Comparison of ENCODE assay signal across 11 mouse cellular contexts in the genomic region with DNA sequence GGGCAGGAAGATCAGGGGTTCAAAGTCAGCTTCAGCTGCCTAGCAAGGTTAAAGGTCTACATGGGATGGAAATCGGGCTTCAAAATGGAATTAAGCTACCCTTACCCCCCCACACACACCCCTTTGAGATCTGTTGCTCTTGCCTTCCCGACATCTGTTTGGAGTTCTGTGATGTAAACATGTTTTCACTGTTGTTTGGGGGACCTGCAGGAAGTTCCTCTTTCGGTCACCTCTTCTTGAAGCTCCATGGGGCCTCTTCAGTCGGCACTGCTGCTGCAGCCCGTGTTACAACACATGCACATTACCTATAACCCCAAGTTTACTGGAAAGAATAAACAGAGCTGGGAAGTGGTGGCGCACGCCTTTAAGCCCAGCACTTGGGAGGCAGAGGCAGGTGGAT.
"Had no signal": no experiment of that assay in that cellular context is flagged by ENCODE, and none has a peak within 500 bp of the region (broad histone marks: within the 10 kb centered on the region; RNA-seq: fewer than 3 reads in every experiment).

No protein-coding gene starts in this region.

- DNase-seq: lung, embryonic 14.5 days; right cerebral cortex, postnatal 25 days had no signal

- H3K36me3 ChIP-seq: limb, embryonic 10.5 days; limb, embryonic 13.5 days; liver, embryonic 13.5 days; midbrain, embryonic 12.5 days; midbrain, embryonic 15.5 days; neural tube, embryonic 12.5 days; neural tube, embryonic 15.5 days; stomach, embryonic 15.5 days had no signal

- H3K27ac ChIP-seq: limb, embryonic 10.5 days; limb, embryonic 13.5 days; liver, embryonic 13.5 days; macrophage; midbrain, embryonic 12.5 days; midbrain, embryonic 15.5 days; neural tube, embryonic 12.5 days; neural tube, embryonic 15.5 days; stomach, embryonic 15.5 days had no signal

- H3K4me3 ChIP-seq: limb, embryonic 10.5 days; limb, embryonic 13.5 days; liver, embryonic 13.5 days; midbrain, embryonic 12.5 days; midbrain, embryonic 15.5 days; neural tube, embryonic 12.5 days; neural tube, embryonic 15.5 days; stomach, embryonic 15.5 days had no signal

- H3K9ac ChIP-seq: limb, embryonic 13.5 days; liver, embryonic 13.5 days; lung, embryonic 14.5 days; midbrain, embryonic 12.5 days; midbrain, embryonic 15.5 days; neural tube, embryonic 12.5 days; neural tube, embryonic 15.5 days; stomach, embryonic 15.5 days had no signal

- H3K27me3 ChIP-seq: limb, embryonic 13.5 days; liver, embryonic 13.5 days; midbrain, embryonic 12.5 days; midbrain, embryonic 15.5 days; neural tube, embryonic 12.5 days; neural tube, embryonic 15.5 days; stomach, embryonic 15.5 days had no signal

- H3K9me3 ChIP-seq: limb, embryonic 10.5 days; limb, embryonic 13.5 days; liver, embryonic 13.5 days; midbrain, embryonic 12.5 days; midbrain, embryonic 15.5 days; neural tube, embryonic 12.5 days; neural tube, embryonic 15.5 days; stomach, embryonic 15.5 days had no signal
